Mouse (Mus musculus) limb, embryonic 13.5 days (tissue): ENCODE measurements around the gene Olfr620. TPM values are rescaled to one million over a fixed set of nuclear protein-coding genes. Genes with fewer than 3 reads are reported as not detected.

Source experiments
- ATAC-seq: fragments of 200-750 bp; cut with Nextera tagmentation; 2 replicates; pipeline ENCODE4 v1.8.0; 2017; ENCODE audit warnings: low read depth, moderate number of reproducible peaks, moderate TSS enrichment; ENCODE audit not compliant: low FRiP score
- H3K27ac ChIP-seq: fragments of 300-500 bp; sonication (generic); 2 replicates; pipeline ENCODE4 v1.5.1; 2015; ENCODE audit warnings: inconsistent platforms, mild to moderate bottlenecking, moderate library complexity
- H3K27me3 ChIP-seq: fragments of 300-500 bp; sonication (generic); 2 replicates; pipeline ENCODE4 v1.6.1; 2015; ENCODE audit warnings: mild to moderate bottlenecking, inconsistent platforms
- H3K36me3 ChIP-seq: fragments of 300-500 bp; sonication (generic); 2 replicates; pipeline ENCODE4 v1.6.1; 2015; ENCODE audit warnings: inconsistent platforms, mild to moderate bottlenecking, moderate library complexity
- H3K4me1 ChIP-seq: fragments of 300-500 bp; sonication (generic); 2 replicates; pipeline ENCODE4 v1.6.1; 2015; ENCODE audit warnings: inconsistent platforms
- H3K4me2 ChIP-seq: fragments of 300-500 bp; sonication (generic); replicated peaks from 2 replicates; pipeline ENCODE4 v1.6.1; 2015; ENCODE audit warnings: inconsistent platforms, mild to moderate bottlenecking, moderate library complexity
- H3K4me3 ChIP-seq: fragments of 300-500 bp; sonication (generic); 2 replicates; pipeline ENCODE4 v1.5.1; 2015; ENCODE audit warnings: moderate library complexity, mild to moderate bottlenecking, inconsistent platforms
- H3K9ac ChIP-seq: fragments of 300-500 bp; sonication (generic); 2 replicates; pipeline ENCODE4 v1.6.1; 2015; ENCODE audit warnings: mild to moderate bottlenecking, inconsistent platforms
- H3K9me3 ChIP-seq: fragments of 300-500 bp; sonication (generic); 2 replicates; pipeline ENCODE4 v1.6.1; 2016; ENCODE audit warnings: inconsistent platforms
- WGBS: fragments of 180-500 bp; shearing (Covaris S2); methylation state at CpG from one replicate; pipeline ENCODE4 v1.1.7; 2015; 5-methylcytosine and 5-hydroxymethylcytosine counted together
- microRNA-seq: library from miRNA; unstranded; fragments of <30 nt; microRNA quantifications from one replicate; pipeline ENCODE4, GENCODE M21; 2016
- polyA plus RNA-seq: library from polyadenylated mRNA; unstranded; fragments of >200 nt; fragmentation: Nextera tagmentation; extraction: Ambion mirVana; gene quantifications from 2 replicates; pipeline ENCODE4 v1.2.1, GENCODE M21; 2015

The Olfr620 gene
- not detected in 2 replicates for polyA plus RNA-seq

GRCm38 (mm10) chr7:103612434-103612833, at the start of gene Olfr620:
TSS of gene Olfr620 (minus strand) at chr7:103612534.
- 77% methylated on average over 2 of the region's 2 CpGs for WGBS
- Histone ChIP-seq H3K27ac (no peak within 1 kb of the TSS), H3K36me3 (no peaks in the 10 kb centered on the region), H3K4me2 (no peak within 1 kb of the TSS), H3K9ac (no peak within 1 kb of the TSS), H3K9me3 (no peaks in the 10 kb centered on the region), H3K4me1 (no peaks in the 10 kb centered on the region), H3K27me3 (no peaks in the 10 kb centered on the region), H3K4me3 (no peak within 1 kb of the TSS)
- no peak for ATAC-seq

GRCm38 (mm10) chr7:103644070-103644469, 31.7 kb upstream of the Olfr620 start:
- 77% methylated on average over 4 of the region's 4 CpGs for WGBS
- Histone ChIP-seq H3K36me3 (no peaks in the 10 kb centered on the region), H3K4me3 (no peak overlapping the region), H3K27me3 (no peaks in the 10 kb centered on the region), H3K9me3 (no peaks in the 10 kb centered on the region), H3K4me1 (no peaks in the 10 kb centered on the region), H3K4me2 (no peak overlapping the region), H3K9ac (no peak overlapping the region), H3K27ac (no peak overlapping the region)
- no peak for ATAC-seq

- H3K9ac ChIP-seq = no peak within 1 kb of the TSS
- H3K4me3 ChIP-seq = no peak within 1 kb of the TSS
- no peak within 1 kb of the TSS for H3K4me2 ChIP-seq
- WGBS = 86% methylated on average over 1 of the region's 1 CpGs
- no peaks in the 10 kb centered on the region for H3K36me3 ChIP-seq
- no peak for ATAC-seq
- no peaks in the 10 kb centered on the region for H3K4me1 ChIP-seq
- H3K27me3 ChIP-seq = no peaks in the 10 kb centered on the region
- no peak within 1 kb of the TSS for H3K27ac ChIP-seq
- H3K9me3 ChIP-seq = no peaks in the 10 kb centered on the region
Observed at GRCm38 (mm10) chr7:103642602-103643001, 30.3 kb upstream of the Olfr620 start, which contains the start of gene Olfr622. TSS of gene Olfr622 (minus strand) at chr7:103642702.

- Histone ChIP-seq H3K4me1 (no peaks in the 10 kb centered on the region), H3K4me3 (no peak overlapping the region), H3K27me3 (no peaks in the 10 kb centered on the region), H3K36me3 (no peaks in the 10 kb centered on the region), H3K9me3 (no peaks in the 10 kb centered on the region), H3K27ac (no peak overlapping the region), H3K4me2 (no peak overlapping the region), H3K9ac (no peak overlapping the region)
- no peak for ATAC-seq
Observed at GRCm38 (mm10) chr7:103636795-103637194, 24.5 kb upstream of the Olfr620 start.

DNA sequence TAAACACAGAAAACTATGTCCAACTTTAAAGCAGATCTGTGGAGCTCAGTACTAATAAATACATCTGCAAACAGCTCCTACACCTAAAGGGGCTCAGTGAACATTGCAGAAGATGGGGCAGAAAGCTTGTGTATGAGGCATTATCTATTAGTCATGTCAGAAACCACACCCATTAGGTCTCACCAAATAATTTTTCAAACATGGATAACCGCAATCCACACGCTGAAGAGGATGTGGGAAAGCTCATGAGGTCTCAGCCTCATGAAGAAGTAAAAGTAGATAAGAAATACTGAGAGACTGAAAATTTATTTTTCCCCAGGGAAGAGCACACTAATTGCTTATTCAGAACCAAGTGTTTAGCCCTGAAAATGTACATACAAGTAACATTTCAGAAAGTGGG, 4.9 kb downstream of the Olfr620 start:
- Histone ChIP-seq H3K9me3 (no peaks in the 10 kb centered on the region), H3K27me3 (no peaks in the 10 kb centered on the region), H3K9ac (no peak overlapping the region), H3K36me3 (no peaks in the 10 kb centered on the region), H3K4me1 (no peaks in the 10 kb centered on the region), H3K4me2 (no peak overlapping the region), H3K27ac (no peak overlapping the region), H3K4me3 (no peak overlapping the region)
- no peak for ATAC-seq
- 79% methylated on average over 2 of the region's 2 CpGs for WGBS

DNA sequence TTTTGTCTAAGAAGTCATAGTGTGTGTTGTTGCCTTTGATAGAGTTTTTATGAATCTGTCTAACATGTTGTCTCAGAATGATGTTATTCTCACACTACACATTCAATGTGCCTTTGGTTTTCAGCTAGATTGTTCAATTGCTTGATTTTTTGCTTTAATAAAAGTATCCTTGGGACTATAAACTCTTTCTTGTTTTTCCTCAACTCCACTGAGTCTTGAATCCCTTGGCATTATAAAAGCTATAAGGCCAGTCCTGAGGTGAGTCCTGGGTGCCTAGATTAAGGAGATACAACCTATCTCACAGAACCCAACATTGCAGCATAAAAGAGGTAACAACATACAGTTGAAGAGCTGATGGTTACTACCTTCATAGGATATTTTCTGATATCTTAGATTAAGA, 12.1 kb downstream of the Olfr620 start, which contains the start of gene Olfr619:
Olfr619 (plus strand) TSS at position 301 of the 400 bp plus-strand sequence.
- ATAC-seq = no peak
- Histone ChIP-seq H3K9me3 (no peaks in the 10 kb centered on the region), H3K27me3 (no peaks in the 10 kb centered on the region), H3K4me3 (no peak within 1 kb of the TSS), H3K36me3 (no peaks in the 10 kb centered on the region), H3K4me2 (no peak within 1 kb of the TSS), H3K4me1 (no peaks in the 10 kb centered on the region), H3K27ac (no peak within 1 kb of the TSS), H3K9ac (no peak within 1 kb of the TSS)

- Histone ChIP-seq H3K27ac (no peak within 1 kb of the TSS), H3K9me3 (no peaks in the 10 kb centered on the region), H3K4me2 (no peak within 1 kb of the TSS), H3K4me3 (no peak within 1 kb of the TSS), H3K27me3 (no peaks in the 10 kb centered on the region), H3K36me3 (no peaks in the 10 kb centered on the region), H3K4me1 (no peaks in the 10 kb centered on the region), H3K9ac (no peak within 1 kb of the TSS)
- ATAC-seq = no peak
- 57% methylated on average over 2 of the region's 2 CpGs for WGBS
Observed at GRCm38 (mm10) chr7:103589803-103590202, 22.5 kb downstream of the Olfr620 start, which contains the start of gene Olfr618. TSS of gene Olfr618 (plus strand) at chr7:103590103.

- WGBS = 93% methylated on average over 1 of the region's 1 CpGs
- no peak within 1 kb of the TSS for H3K4me3 ChIP-seq
Observed at GRCm38 (mm10) chr7:103572761-103573160, 39.6 kb downstream of the Olfr620 start, which contains the start of gene Olfr617. TSS of gene Olfr617 (plus strand) at chr7:103573061.

DNA sequence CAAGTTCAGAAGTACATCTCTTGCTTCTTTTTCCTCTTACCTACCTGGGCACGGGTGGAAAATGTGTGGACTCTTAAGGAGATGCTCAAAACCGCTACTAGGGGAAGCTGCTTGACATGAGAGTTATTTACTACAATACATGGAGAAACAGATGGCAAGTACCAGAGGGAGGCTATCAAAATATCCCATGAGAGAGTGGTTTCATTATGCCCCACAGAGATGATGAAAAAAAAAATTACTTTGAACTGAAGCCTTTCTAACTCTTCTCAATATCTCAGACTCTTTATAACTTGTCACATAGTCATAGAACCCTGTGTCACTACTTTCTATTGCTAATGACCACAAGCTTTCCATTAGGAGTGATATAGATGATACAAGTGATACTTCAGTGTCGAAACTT, 43.3 kb downstream of the Olfr620 start, which contains the start of gene Olfr616:
Olfr616 (minus strand) TSS at position 101 of the 400 bp plus-strand sequence.
- Histone ChIP-seq H3K36me3 (no peaks in the 10 kb centered on the region), H3K4me3 (no peak within 1 kb of the TSS), H3K27ac (no peak within 1 kb of the TSS), H3K4me2 (no peak within 1 kb of the TSS), H3K9ac (no peak within 1 kb of the TSS), H3K9me3 (no peaks in the 10 kb centered on the region), H3K4me1 (no peaks in the 10 kb centered on the region), H3K27me3 (no peaks in the 10 kb centered on the region)
- ATAC-seq = no peak
- WGBS = 73% methylated on average over 3 of the region's 3 CpGs

More at GRCm38 (mm10) chr7:103572761-103573160, 39.6 kb downstream of the Olfr620 start, which contains the start of gene Olfr617:
- no peak for ATAC-seq
- H3K9me3 ChIP-seq = no peaks in the 10 kb centered on the region
- H3K4me2 ChIP-seq = no peak within 1 kb of the TSS
- H3K27ac ChIP-seq = no peak within 1 kb of the TSS
- no peak within 1 kb of the TSS for H3K9ac ChIP-seq
- no peaks in the 10 kb centered on the region for H3K27me3 ChIP-seq
- no peaks in the 10 kb centered on the region for H3K36me3 ChIP-seq
- H3K4me1 ChIP-seq = no peaks in the 10 kb centered on the region

- Histone ChIP-seq H3K4me3 (no peak within 1 kb of the TSS), H3K9ac (no peak within 1 kb of the TSS), H3K27ac (no peak within 1 kb of the TSS), H3K36me3 (no peaks in the 10 kb centered on the region), H3K4me1 (no peaks in the 10 kb centered on the region), H3K9me3 (no peaks in the 10 kb centered on the region), H3K27me3 (no peaks in the 10 kb centered on the region), H3K4me2 (no peak within 1 kb of the TSS)
- 90% methylated on average over 2 of the region's 2 CpGs for WGBS
- no peak for ATAC-seq
Observed at GRCm38 (mm10) chr7:103555779-103556178, 56.6 kb downstream of the Olfr620 start, which contains the start of gene Olfr615. TSS of gene Olfr615 (plus strand) at chr7:103556079.

Small RNA genes within 50 kb of the gene (microRNA-seq; reads per million reads assigned to microRNA genes)
- gene Gm26506 = not detected

Other genes with a start within 250 kb of the Olfr620 start
- not detected in 2 replicates for gene Olfr601, start 249.9 kb downstream of the Olfr620 start, polyA plus RNA-seq
- not detected in 2 replicates for gene Olfr603, start 226.4 kb downstream of the Olfr620 start, polyA plus RNA-seq
- not detected in 2 replicates for gene Usp17lc, start 197.5 kb downstream of the Olfr620 start, polyA plus RNA-seq
- gene Olfr605, start 167.1 kb downstream of the Olfr620 start, polyA plus RNA-seq = not detected in 2 replicates
- gene Olfr606, start 163.5 kb downstream of the Olfr620 start, polyA plus RNA-seq = not detected in 2 replicates
- not detected in 2 replicates for gene Olfr607, start 148.4 kb downstream of the Olfr620 start, polyA plus RNA-seq
- gene Olfr608, start 142.7 kb downstream of the Olfr620 start, polyA plus RNA-seq = not detected in 2 replicates
- not detected in 2 replicates for gene Olfr609, start 114.5 kb downstream of the Olfr620 start, polyA plus RNA-seq
- gene Olfr610, start 100.4 kb downstream of the Olfr620 start, polyA plus RNA-seq = not detected in 2 replicates
- not detected in 2 replicates for gene Olfr611, start 91.7 kb downstream of the Olfr620 start, polyA plus RNA-seq
- not detected in 2 replicates for gene Olfr612, start 69.8 kb downstream of the Olfr620 start, polyA plus RNA-seq
- not detected in 2 replicates for gene Olfr613, start 64.5 kb downstream of the Olfr620 start, polyA plus RNA-seq
- gene Olfr615, start 56.5 kb downstream of the Olfr620 start, polyA plus RNA-seq = not detected in 2 replicates
- not detected in 2 replicates for gene Olfr616, start 43.4 kb downstream of the Olfr620 start, polyA plus RNA-seq
- not detected in 2 replicates for gene Olfr617, start 39.5 kb downstream of the Olfr620 start, polyA plus RNA-seq
- gene Olfr618, start 22.4 kb downstream of the Olfr620 start, polyA plus RNA-seq = not detected in 2 replicates
- gene Olfr619, start 12.0 kb downstream of the Olfr620 start, polyA plus RNA-seq = not detected in 2 replicates
- not detected in 2 replicates for gene Olfr622, start 30.2 kb upstream of the Olfr620 start, polyA plus RNA-seq
- not detected in 2 replicates for gene Olfr623, start 51.2 kb upstream of the Olfr620 start, polyA plus RNA-seq
- gene Olfr624, start 58.7 kb upstream of the Olfr620 start, polyA plus RNA-seq = 0.08 TPM in 1 of 2 replicates, not detected in the other
- gene Olfr625-ps1, start 70.2 kb upstream of the Olfr620 start, polyA plus RNA-seq = not detected in 2 replicates
- gene Olfr243, start 102.1 kb upstream of the Olfr620 start, polyA plus RNA-seq = not detected in 2 replicates
- gene Olfr628, start 117.8 kb upstream of the Olfr620 start, polyA plus RNA-seq = not detected in 2 replicates
- gene Olfr629, start 132.4 kb upstream of the Olfr620 start, polyA plus RNA-seq = not detected in 2 replicates
- not detected in 2 replicates for gene Olfr630, start 144.8 kb upstream of the Olfr620 start, polyA plus RNA-seq
- not detected in 2 replicates for gene Olfr69, start 159.1 kb upstream of the Olfr620 start, polyA plus RNA-seq
- gene Olfr68, start 167.2 kb upstream of the Olfr620 start, polyA plus RNA-seq = not detected in 2 replicates
- not detected in 2 replicates for gene Olfr67, start 179.3 kb upstream of the Olfr620 start, polyA plus RNA-seq
- 1,810 and 1,860 TPM in 2 replicates for gene Hbb-bt, start 201.5 kb upstream of the Olfr620 start, polyA plus RNA-seq
- 3,715 and 3,820 TPM in 2 replicates for gene Hbb-bs, start 215.6 kb upstream of the Olfr620 start, polyA plus RNA-seq
- gene Hbb-bh2, start 228.0 kb upstream of the Olfr620 start, polyA plus RNA-seq = not detected in 2 replicates
- 61.1 and 82.5 TPM in 2 replicates for gene Hbb-bh1, start 230.6 kb upstream of the Olfr620 start, polyA plus RNA-seq
- gene Hbb-y, start 240.7 kb upstream of the Olfr620 start, polyA plus RNA-seq = 6,754 and 6,825 TPM in 2 replicates